Comparison of ENCODE assay signal across 20 mouse cellular contexts in genomic region chr13:18744266-18744652, GRCm38 (mm10). TPM values are rescaled to one million over a fixed set of nuclear protein-coding genes. Genes with fewer than 3 reads are reported as not detected.
DNase-seq lines count a peak whose midpoint lies in the region; ATAC-seq lines count a peak whose summit lies in the region.
"Had no signal": no experiment of that assay in that cellular context is flagged by ENCODE, and none has a peak within 500 bp of the region (broad histone marks: within the 10 kb centered on the region; RNA-seq: fewer than 3 reads in every experiment).

No protein-coding gene starts in this region.

- H3K9me3 ChIP-seq in forebrain, embryonic 15.5 days, result no peaks in the 10 kb centered on the region
- H3K9me3 ChIP-seq in forebrain, embryonic 16.5 days (ENCODE audit: control insufficient read depth, low read length), result peaks cover 9% of the 10 kb centered on the region; the same call in 1 of the 2 replicates
- no peaks in the 10 kb centered on the region for H3K9me3 ChIP-seq in midbrain, embryonic 11.5 days (ENCODE audit: control insufficient read depth, low read length)
- H3K9me3 ChIP-seq in midbrain, embryonic 10.5 days (replicated peaks), result peaks cover 8% of the 10 kb centered on the region; the same call in 1 of the 2 replicates
- H3K9me3 ChIP-seq in midbrain, embryonic 12.5 days, result peaks cover 5% of the 10 kb centered on the region; the same call in 1 of the 2 replicates
- H3K9me3 ChIP-seq in neural tube, embryonic 15.5 days (replicated peaks), result no peaks in the 10 kb centered on the region
- H3K9me3 ChIP-seq: embryonic facial prominence, embryonic 12.5 days; liver, embryonic 15.5 days had no signal

- H3K27ac ChIP-seq in forebrain, embryonic 15.5 days (replicated peaks), result peak overlapping the region; percentile 45
- no peak overlapping the region; the same call in 1 of the 2 replicates for H3K27ac ChIP-seq in forebrain, embryonic 16.5 days (ENCODE audit: low read length)
- H3K27ac ChIP-seq in midbrain, embryonic 11.5 days (ENCODE audit: low read depth, low read length), result no peak overlapping the region
- no peak overlapping the region for H3K27ac ChIP-seq in midbrain, embryonic 10.5 days (replicated peaks)
- H3K27ac ChIP-seq in midbrain, embryonic 12.5 days (replicated peaks), result peak overlapping the region; percentile 71
- peak overlapping the region; percentile 60 for H3K27ac ChIP-seq in neural tube, embryonic 15.5 days (replicated peaks)
- H3K27ac ChIP-seq: embryonic facial prominence, embryonic 12.5 days; heart, embryonic 13.5 days; liver, embryonic 15.5 days had no signal

- DNase-seq in midbrain, embryonic 11.5 days (ENCODE audit: low spot score, missing footprints), result no peak
- DNase-seq in midbrain, embryonic 10.5 days (ENCODE audit: low spot score), result no peak
- no peak for DNase-seq in testis, postnatal 10 days (ENCODE audit: low spot score)
- DNase-seq in ovary, postnatal 10 days (ENCODE audit: low spot score), result no peak
- DNase-seq: adrenal gland, adult 2 months; heart, adult 11 months; lung, postnatal 10 days; spleen, adult 18-20 months; thymus, adult 18-20 months; thymus, postnatal 4 days had no signal

- WGBS in forebrain, embryonic 15.5 days, result 67% methylated on average over 4 of the region's 4 CpGs
- 79% methylated on average over 4 of the region's 4 CpGs for WGBS in forebrain, embryonic 16.5 days
- 77% methylated on average over 4 of the region's 4 CpGs for WGBS in midbrain, embryonic 11.5 days
- WGBS in midbrain, embryonic 10.5 days, result 91% methylated on average over 4 of the region's 4 CpGs
- 64% methylated on average over 4 of the region's 4 CpGs for WGBS in midbrain, embryonic 12.5 days
- WGBS in neural tube, embryonic 15.5 days, result 63% methylated on average over 4 of the region's 4 CpGs

- H3K36me3 ChIP-seq in forebrain, embryonic 15.5 days, result peaks cover 28% of the 10 kb centered on the region
- peaks cover 19% of the 10 kb centered on the region for H3K36me3 ChIP-seq in forebrain, embryonic 16.5 days (ENCODE audit: control insufficient read depth, insufficient read depth)
- peaks cover 7% of the 10 kb centered on the region; the same call in 1 of the 2 replicates for H3K36me3 ChIP-seq in midbrain, embryonic 11.5 days (ENCODE audit: control insufficient read depth, insufficient read depth, low read length)
- H3K36me3 ChIP-seq in midbrain, embryonic 10.5 days, result peaks cover 24% of the 10 kb centered on the region
- H3K36me3 ChIP-seq in midbrain, embryonic 12.5 days, result peaks cover 25% of the 10 kb centered on the region
- H3K36me3 ChIP-seq in neural tube, embryonic 15.5 days, result peaks cover 24% of the 10 kb centered on the region

- H3K27me3 ChIP-seq in forebrain, embryonic 15.5 days, result no peaks in the 10 kb centered on the region
- no peaks in the 10 kb centered on the region for H3K27me3 ChIP-seq in forebrain, embryonic 16.5 days (replicated peaks; ENCODE audit: control insufficient read depth, insufficient read depth, low read length)
- no peaks in the 10 kb centered on the region for H3K27me3 ChIP-seq in midbrain, embryonic 11.5 days (ENCODE audit: control insufficient read depth, insufficient read depth, low read length)
- H3K27me3 ChIP-seq in midbrain, embryonic 10.5 days (ENCODE audit: low read depth, poor library complexity, severe bottlenecking), result no peaks in the 10 kb centered on the region
- H3K27me3 ChIP-seq in midbrain, embryonic 12.5 days, result no peaks in the 10 kb centered on the region
- H3K27me3 ChIP-seq in neural tube, embryonic 15.5 days (replicated peaks), result no peaks in the 10 kb centered on the region
- H3K27me3 ChIP-seq: embryonic facial prominence, embryonic 12.5 days; heart, embryonic 13.5 days; liver, embryonic 15.5 days had no signal

- no peak overlapping the region for H3K4me2 ChIP-seq in forebrain, embryonic 15.5 days (replicated peaks)
- no peak overlapping the region for H3K4me2 ChIP-seq in forebrain, embryonic 16.5 days (ENCODE audit: low read length)
- H3K4me2 ChIP-seq in midbrain, embryonic 11.5 days, result no peak overlapping the region
- H3K4me2 ChIP-seq in midbrain, embryonic 12.5 days (replicated peaks), result peak overlapping the region; percentile 22; the same call in 1 of the 2 replicates
- peak overlapping the region; percentile 32 for H3K4me2 ChIP-seq in neural tube, embryonic 15.5 days
- H3K4me2 ChIP-seq: embryonic facial prominence, embryonic 12.5 days; heart, embryonic 13.5 days; liver, embryonic 15.5 days had no signal

- ATAC-seq in forebrain, embryonic 15.5 days (replicated peaks), result no peak
- ATAC-seq in forebrain, embryonic 16.5 days, result no peak
- peak; percentile 27; the same call in 1 of the 2 replicates for ATAC-seq in midbrain, embryonic 11.5 days (ENCODE audit: low FRiP score)
- ATAC-seq in midbrain, embryonic 12.5 days (ENCODE audit: low FRiP score, low read depth), result peak; percentile 28
- peak; percentile 51; the same call in 1 of the 2 replicates for ATAC-seq in neural tube, embryonic 15.5 days (ENCODE audit: low FRiP score)
- ATAC-seq: forebrain, embryonic 14.5 days had no signal

- no peaks in the 10 kb centered on the region for H3K4me1 ChIP-seq in forebrain, embryonic 15.5 days
- H3K4me1 ChIP-seq in forebrain, embryonic 16.5 days (replicated peaks; ENCODE audit: control insufficient read depth, insufficient read depth, low read length), result no peaks in the 10 kb centered on the region; the same call in 1 of the 2 replicates
- H3K4me1 ChIP-seq in midbrain, embryonic 11.5 days (ENCODE audit: control insufficient read depth, insufficient read depth, low read length), result no peaks in the 10 kb centered on the region
- no peaks in the 10 kb centered on the region for H3K4me1 ChIP-seq in midbrain, embryonic 10.5 days
- no peaks in the 10 kb centered on the region for H3K4me1 ChIP-seq in midbrain, embryonic 12.5 days
- H3K4me1 ChIP-seq in neural tube, embryonic 15.5 days, result 0 out of 2 replicates have a peak, but pooled peaks cover 4% of the 10 kb centered on the region
- H3K4me1 ChIP-seq: embryonic facial prominence, embryonic 12.5 days; heart, embryonic 13.5 days; liver, embryonic 15.5 days had no signal

- no peak overlapping the region for H3K4me3 ChIP-seq in forebrain, embryonic 15.5 days
- H3K4me3 ChIP-seq in forebrain, embryonic 16.5 days (replicated peaks; ENCODE audit: low read length), result no peak overlapping the region
- H3K4me3 ChIP-seq in midbrain, embryonic 11.5 days (ENCODE audit: low read depth, low read length), result no peak overlapping the region
- no peak overlapping the region for H3K4me3 ChIP-seq in midbrain, embryonic 10.5 days
- H3K4me3 ChIP-seq in midbrain, embryonic 12.5 days, result no peak overlapping the region
- H3K4me3 ChIP-seq in neural tube, embryonic 15.5 days (replicated peaks), result no peak overlapping the region; the same call in 1 of the 2 replicates
- H3K4me3 ChIP-seq: embryonic facial prominence, embryonic 12.5 days; erythroblast, embryonic 14.5 days; heart, embryonic 13.5 days; liver, embryonic 15.5 days; myocyte had no signal

- no peak overlapping the region for H3K9ac ChIP-seq in forebrain, embryonic 15.5 days (replicated peaks)
- no peak overlapping the region for H3K9ac ChIP-seq in forebrain, embryonic 16.5 days (replicated peaks; ENCODE audit: low read depth, low read length)
- no peak overlapping the region for H3K9ac ChIP-seq in midbrain, embryonic 11.5 days (ENCODE audit: low read length)
- H3K9ac ChIP-seq in midbrain, embryonic 12.5 days (replicated peaks), result no peak overlapping the region
- H3K9ac ChIP-seq in neural tube, embryonic 15.5 days (replicated peaks), result no peak overlapping the region
- H3K9ac ChIP-seq: embryonic facial prominence, embryonic 12.5 days; heart, embryonic 13.5 days; liver, embryonic 15.5 days had no signal

RNA-seq across cellular contexts. Expression of gene Vps41, which starts 27.2 kb away (rescaled TPM):
- 121 and 126 TPM in 2 replicates for polyA plus RNA-seq in forebrain, embryonic 15.5 days (2015; fragmentation: Nextera tagmentation; extraction: Ambion mirVana)
- 135 and 136 TPM in 2 replicates for polyA plus RNA-seq in forebrain, embryonic 16.5 days (2015; fragmentation: Nextera tagmentation; extraction: Ambion mirVana)
- polyA plus RNA-seq in midbrain, embryonic 11.5 days (2014; fragmentation: Nextera tagmentation; extraction: Ambion mirVana), result 105 and 114 TPM in 2 replicates
- polyA plus RNA-seq in midbrain, embryonic 10.5 days (2016; fragmentation: Nextera tagmentation; extraction: Ambion mirVana), result 67.1 and 81.5 TPM in 2 replicates
- polyA plus RNA-seq in midbrain, embryonic 12.5 days (2016; fragmentation: Nextera tagmentation; extraction: Ambion mirVana), result 107 and 108 TPM in 2 replicates
- polyA plus RNA-seq in neural tube, embryonic 15.5 days (2015; fragmentation: Nextera tagmentation; extraction: Ambion mirVana), result 103 and 104 TPM in 2 replicates

Comparison
In these comparisons a context has a peak if more than half of its experiments do, and no peak if none do; other contexts are left out.
1. H3K27ac ChIP-seq: peak in forebrain, embryonic 15.5 days (single experiment), midbrain, embryonic 12.5 days (single experiment) and neural tube, embryonic 15.5 days (single experiment); none in forebrain, embryonic 16.5 days (single experiment), midbrain, embryonic 11.5 days (single experiment) and midbrain, embryonic 10.5 days (single experiment).
2. H3K4me2 ChIP-seq: peak in midbrain, embryonic 12.5 days (single experiment) and neural tube, embryonic 15.5 days (single experiment); none in forebrain, embryonic 15.5 days (single experiment), forebrain, embryonic 16.5 days (single experiment) and midbrain, embryonic 11.5 days (single experiment).
3. ATAC-seq: peak in midbrain, embryonic 11.5 days (single experiment), midbrain, embryonic 12.5 days (single experiment) and neural tube, embryonic 15.5 days (single experiment); none in forebrain, embryonic 15.5 days (single experiment) and forebrain, embryonic 16.5 days (single experiment).